Mouse (Mus musculus) T-helper 17 cell (primary cell): ENCODE data around the gene Upk1b.

Experiments
- in situ Hi-C, 2 experiments: fragments of 300-600 bp; cut with MboI, MseI; formaldehyde crosslinking; loops; 1 replicate in 1 of 2; 2 replicates in 1 of 2; pipeline ENCODE4 v1.15.1; 2025; ENCODE audit warnings: high pct_unique_total_duplicates in 2 of 2

Upk1b gene

GRCm38 (mm10) chr16:38800091-38800490 lies at the start of gene Upk1b:
Upk1b (minus strand) TSS chr16:38800328.
- in situ Hi-C loops = no loop called here

DNA sequence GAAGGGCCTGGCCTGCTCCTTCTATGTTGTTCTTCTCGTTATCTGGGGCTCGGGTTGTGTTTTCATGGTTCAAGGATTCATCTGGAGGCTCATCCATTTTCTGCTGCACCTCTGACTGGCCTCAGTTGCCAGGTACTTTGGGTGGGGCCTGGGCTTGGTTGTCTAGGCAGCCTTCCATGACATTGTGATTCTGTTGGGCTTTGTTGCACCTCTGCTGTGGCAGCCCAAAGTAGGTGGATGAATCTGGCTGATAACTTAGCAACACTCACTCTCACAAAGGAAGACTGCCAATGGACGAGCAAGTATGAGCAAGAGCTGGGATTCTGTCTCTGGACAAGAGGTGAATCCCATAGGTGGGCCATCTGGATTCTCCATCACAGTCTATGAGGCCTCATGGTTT lies 28.5 kb upstream of the Upk1b start, which contains the start of gene 4930435E12Rik:
Gene 4930435E12Rik, minus strand, starts transcription at position 101 of the 400 bp plus-strand sequence.
- in situ Hi-C loops = no loop called here

- in situ Hi-C loops = no loop called here
Observed at GRCm38 (mm10) chr16:38812521-38812920, 12.4 kb upstream of the Upk1b start.

DNA sequence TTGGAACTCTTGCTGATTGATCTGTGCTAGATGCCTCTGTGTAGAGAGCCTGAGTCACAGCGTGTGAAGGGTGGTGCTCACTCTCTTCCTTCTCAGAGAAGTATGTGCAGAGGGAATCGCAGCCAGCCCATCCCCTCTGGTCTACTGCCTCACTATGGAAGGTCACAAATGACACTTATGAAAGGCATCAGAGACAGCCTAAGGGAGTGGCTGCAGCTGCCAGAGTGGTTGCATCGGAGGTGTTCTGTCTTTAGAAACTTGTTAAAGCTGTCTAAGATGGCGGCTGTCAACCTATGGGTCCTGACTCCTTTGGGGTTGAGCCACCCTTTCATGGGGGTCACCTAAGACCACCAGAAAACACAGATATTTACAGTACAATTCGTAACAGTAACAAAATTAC lies 10.1 kb upstream of the Upk1b start:
- in situ Hi-C loops = no loop called here

DNA sequence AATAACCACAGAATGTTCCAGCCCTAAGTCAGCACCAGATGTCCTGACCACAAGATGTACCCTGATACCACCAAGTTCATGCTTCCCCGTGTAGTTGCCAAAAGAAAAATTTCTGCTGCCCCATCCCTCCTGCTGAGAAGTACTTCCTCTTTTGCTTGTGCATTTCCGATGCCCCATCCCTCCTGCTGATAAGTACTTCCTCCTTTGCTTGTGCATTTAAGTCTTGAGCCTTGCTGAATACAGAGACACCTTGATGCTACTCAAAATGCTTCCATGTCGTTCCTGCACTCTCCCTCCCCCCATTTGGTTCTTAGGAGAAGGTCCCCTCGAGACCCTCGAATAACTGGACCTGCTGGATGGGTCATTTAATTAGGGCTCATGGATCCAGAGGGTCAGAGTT lies 7.7 kb upstream of the Upk1b start:
- in situ Hi-C loops = loop anchor here (5.0 kb wide), 2 partner anchors 175 to 185 kb away; no protein-coding TSS in a partner anchor

DNA sequence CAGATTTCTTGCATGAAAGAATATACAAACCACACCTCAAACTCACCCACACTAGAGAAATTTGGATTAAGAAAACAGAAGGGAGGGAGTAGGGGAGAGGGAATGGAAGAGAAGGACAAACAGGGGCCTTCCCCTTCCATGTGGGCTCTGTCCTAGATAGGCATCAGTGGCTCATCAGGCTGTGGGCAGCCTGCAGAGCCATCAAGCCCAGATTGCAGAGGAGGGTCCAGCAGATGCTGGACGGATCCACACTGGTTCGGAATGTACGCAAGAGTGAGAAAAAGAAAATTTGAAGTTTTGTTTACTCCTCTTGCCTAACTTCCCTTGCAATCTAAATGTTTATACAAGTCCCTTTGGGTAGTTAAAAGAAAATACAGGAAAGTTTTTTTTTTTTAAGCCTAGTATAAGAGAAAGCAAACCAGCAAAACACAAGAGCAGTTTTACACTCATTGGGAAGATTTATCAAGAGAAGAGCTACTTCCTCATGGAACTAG lies 1.1 kb downstream of the Upk1b start:
- in situ Hi-C loops = no loop called here

DNA sequence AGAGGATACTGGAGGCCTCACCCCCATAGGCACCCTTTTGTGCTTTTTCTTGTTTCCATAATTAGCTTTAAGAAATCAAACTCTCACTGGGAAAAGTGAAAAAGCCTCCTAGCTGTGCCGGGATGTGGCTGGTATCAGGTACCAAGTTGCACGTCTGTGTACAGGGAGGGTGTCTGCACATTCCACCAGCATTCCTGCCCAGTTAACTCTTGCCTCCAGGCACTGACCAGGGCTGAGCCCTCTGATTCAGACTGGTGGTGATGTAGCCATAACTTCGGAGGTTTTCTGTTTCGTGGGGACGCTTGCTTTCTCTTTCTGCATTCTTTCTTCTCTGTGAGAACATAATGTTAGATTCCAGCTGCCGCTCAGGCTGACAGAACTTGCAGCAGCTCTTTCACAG lies 7.0 kb downstream of the Upk1b start:
- in situ Hi-C loops = no loop called here

- in situ Hi-C loops = no loop called here
Observed at GRCm38 (mm10) chr16:38789966-38790365, 10.2 kb downstream of the Upk1b start.

DNA sequence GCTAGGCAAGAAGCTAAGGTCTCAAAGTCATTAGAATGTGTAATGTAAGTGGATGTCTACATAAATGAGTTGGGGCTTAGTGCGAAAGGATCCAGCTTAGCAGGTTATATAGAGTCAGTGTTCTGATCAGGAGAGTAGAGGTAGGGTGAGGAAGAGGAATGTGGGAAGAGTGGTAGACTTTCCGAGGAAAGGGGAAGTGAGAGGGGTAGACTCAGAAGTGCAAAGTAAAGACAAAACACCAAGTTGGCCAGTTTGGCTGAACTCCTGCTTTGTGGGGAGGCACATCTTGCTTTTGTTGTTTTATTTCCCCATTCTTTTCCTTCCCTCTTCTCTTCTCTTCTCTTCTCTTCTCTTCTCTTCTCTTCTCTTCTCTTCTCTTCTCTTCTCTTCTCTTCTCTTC lies 11.1 kb downstream of the Upk1b start:
- in situ Hi-C loops = no loop called here

DNA sequence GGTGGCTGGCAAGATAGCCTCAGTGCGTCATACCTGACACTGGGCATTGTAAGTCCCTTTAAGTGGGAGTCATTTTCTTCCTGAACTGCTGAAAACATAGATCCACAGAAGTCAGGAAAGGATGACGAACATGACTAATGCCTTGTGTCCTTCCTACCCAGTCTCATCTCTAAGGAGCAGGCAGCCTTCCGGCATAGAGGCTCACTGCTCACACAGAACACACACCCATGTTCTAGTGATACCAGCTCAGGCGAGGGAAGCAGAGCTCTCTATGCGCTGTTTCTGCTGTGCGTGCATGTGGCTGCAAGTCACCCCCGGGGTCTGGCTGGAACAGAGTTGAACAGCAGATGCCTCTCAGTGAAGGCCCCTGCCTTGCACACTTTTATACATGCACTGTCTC lies 14.8 kb downstream of the Upk1b start:
- in situ Hi-C loops = no loop called here

- in situ Hi-C loops = no loop called here
Observed at GRCm38 (mm10) chr16:38782524-38783067, 17.5 kb downstream of the Upk1b start.

GRCm38 (mm10) chr16:38781946-38782345 lies 18.2 kb downstream of the Upk1b start:
- in situ Hi-C loops = no loop called here

DNA sequence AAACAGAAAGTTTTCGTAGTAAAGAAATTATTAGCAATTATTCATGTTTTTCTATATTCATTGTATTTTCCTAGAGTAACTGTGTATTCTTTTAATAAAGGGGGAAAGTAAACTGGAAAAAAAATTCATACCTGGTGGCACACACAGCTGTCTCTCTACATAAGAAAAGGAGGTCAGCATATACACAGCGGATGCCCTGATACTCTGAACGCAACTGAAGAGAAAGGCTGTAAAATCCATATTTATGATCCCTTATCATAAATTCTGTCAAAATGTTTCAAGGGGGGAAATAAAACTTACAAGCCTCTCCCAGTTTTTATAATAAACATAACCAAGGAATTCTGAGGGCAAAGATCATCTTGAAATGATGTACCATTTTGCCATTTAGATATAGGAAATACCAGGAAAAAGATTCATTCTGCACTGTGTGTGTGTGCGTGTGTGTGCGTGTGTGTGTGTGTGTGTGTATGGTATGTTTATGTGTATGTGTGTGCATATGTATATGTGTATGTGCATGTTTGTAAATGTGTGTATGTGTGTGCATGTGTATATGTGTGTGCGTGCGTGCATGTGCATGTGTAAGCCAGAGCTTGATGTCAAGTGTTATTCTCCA lies 19.1 kb downstream of the Upk1b start:
- in situ Hi-C loops = no loop called here

- in situ Hi-C loops = no loop called here
Observed at GRCm38 (mm10) chr16:38776342-38776741, 23.8 kb downstream of the Upk1b start.

- in situ Hi-C loops = no loop called here
Observed at GRCm38 (mm10) chr16:38774964-38775746, 25.0 kb downstream of the Upk1b start.

DNA sequence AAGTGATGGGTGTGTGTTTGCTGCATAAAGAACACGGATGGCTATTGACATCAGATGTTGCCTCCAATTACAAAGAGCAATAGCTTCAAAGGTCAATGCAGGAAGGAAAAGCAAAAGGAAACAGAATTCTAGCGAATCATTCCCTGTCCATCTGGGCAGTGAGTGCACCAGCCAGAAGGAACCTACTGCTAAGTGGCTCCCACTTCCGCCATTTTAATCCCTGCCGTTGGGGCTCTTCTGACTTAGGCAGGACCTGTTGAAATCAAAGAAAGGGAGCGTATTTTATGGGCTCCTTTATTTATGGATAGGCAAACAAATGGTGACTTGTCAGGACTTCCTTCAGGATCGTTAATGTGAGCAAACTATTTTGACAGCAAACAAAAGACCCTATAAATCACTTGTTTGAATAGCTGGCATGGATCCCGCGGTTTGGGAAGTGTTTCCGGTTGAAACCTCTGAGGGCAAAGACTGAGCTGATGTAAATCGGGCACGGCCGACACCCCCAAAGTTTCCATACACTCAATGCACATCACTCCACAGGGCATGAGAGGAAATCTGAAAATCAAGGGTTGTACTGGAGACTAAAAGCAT lies 27.1 kb downstream of the Upk1b start:
- in situ Hi-C loops = no loop called here

GRCm38 (mm10) chr16:38771145-38771544 lies 29.0 kb downstream of the Upk1b start:
- in situ Hi-C loops = no loop called here

DNA sequence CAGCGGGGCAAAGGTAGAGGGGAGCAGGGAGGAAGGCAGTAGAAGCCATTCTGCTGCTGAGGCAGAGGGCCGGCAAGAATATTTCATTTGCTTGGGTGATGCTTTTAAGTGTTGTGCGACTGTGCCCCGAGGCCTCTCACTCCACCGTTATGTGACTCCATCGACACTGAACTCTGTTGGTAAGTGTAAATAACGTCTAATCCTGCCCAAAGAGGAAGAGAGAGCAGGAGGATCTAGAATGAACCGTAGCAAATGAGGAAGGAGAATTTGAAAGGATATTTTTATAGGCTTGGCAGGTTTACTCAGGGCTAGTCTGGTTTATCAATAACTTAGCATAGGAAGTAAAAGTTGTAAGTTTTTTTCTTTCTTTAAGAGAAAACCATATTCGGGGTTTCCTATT lies 30.6 kb downstream of the Upk1b start:
- in situ Hi-C loops = no loop called here

DNA sequence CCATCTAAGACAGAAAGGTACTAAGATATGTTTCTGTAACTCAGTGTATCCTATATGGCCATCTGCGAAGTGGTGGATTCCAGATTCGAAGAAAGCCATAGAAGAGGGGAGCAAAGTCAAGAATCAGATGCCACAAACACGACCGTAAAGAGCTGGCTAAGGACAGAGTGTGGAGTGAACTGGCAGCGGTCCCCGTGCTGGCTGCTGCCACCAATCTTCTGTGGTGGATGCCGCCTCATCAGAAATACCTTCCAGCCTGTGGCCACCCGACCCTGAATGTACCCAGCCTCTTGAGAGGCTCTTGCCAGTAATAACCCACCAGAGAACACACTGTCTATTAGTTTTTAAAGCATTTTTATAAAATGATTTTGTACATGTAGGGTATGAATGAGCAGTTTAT lies 31.7 kb downstream of the Upk1b start:
- in situ Hi-C loops = no loop called here

- in situ Hi-C loops = no loop called here
Observed at GRCm38 (mm10) chr16:38767761-38768160, 32.4 kb downstream of the Upk1b start.

- in situ Hi-C loops = no loop called here
Observed at GRCm38 (mm10) chr16:38766671-38767070, 33.5 kb downstream of the Upk1b start.

- in situ Hi-C loops = no loop called here
Observed at GRCm38 (mm10) chr16:38763508-38763907, 36.6 kb downstream of the Upk1b start.
